Mouse (Mus musculus): ENCODE data around the gene Ms4a5. TPM values are rescaled to one million over a fixed set of nuclear protein-coding genes. Genes with fewer than 3 reads are reported as not detected.
"Not testable (repeated sequence)": the region's sequence is repeated elsewhere in the genome, so short reads cannot be mapped to it uniquely, and the experiment has no call there.

The Ms4a5 gene
- polyA plus RNA-seq (2012; rRNA removed) = not detected in 2 replicates

GRCm38 (mm10) chr19:11283773-11284172, at the start of gene Ms4a5:
Ms4a5 (minus strand) TSS chr19:11283873.
- TF ChIP-seq CTCF (IDR thresholded peaks at IDR 0.05; ENCODE audit: extremely low read depth, insufficient read depth, insufficient read length, insufficient replicate concordance) = no peak
- TF ChIP-seq POLR2A (IDR thresholded peaks at IDR 0.05; ENCODE audit: low read depth, low read length) = no peak
- WGBS = 90% methylated on average over 2 of the region's 2 CpGs

DNA sequence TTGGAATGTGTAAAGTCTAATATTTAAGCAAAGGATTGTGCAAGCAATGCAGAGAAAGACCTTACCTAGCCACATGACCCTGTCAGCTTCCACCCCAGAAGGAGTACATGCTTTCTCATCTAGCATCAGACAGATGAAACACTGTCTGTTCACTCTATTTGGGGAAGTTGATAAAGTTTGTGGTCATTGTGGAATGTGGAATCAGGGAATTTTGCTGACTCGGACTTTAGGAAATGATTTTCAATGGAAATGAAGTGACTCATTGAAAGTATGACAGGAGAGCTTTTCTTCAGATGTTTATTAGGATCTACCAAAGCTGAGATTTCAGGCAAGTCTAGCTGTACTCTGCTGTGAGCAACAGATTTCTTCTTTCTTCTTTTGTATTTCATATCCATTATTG, 37.5 kb upstream of the Ms4a5 start:
- TF ChIP-seq POLR2A (IDR thresholded peaks at IDR 0.05; ENCODE audit: low read depth, low read length) = no peak
- no peak for TF ChIP-seq CTCF (IDR thresholded peaks at IDR 0.05; ENCODE audit: extremely low read depth, insufficient read depth, insufficient read length, insufficient replicate concordance)
- Histone ChIP-seq H3K27me3 (ENCODE audit: control insufficient read depth, insufficient read depth, low read length) (no peaks in the 10 kb centered on the region), H3K27ac (ENCODE audit: insufficient read depth, low read length) (no peak overlapping the region), H3K4me1 (ENCODE audit: control insufficient read depth, insufficient read depth, insufficient read length) (peaks cover 4% of the 10 kb centered on the region; the same call in 1 of the 2 replicates), H3K36me3 (ENCODE audit: control insufficient read depth, insufficient read depth, low read length) (no peaks in the 10 kb centered on the region), H3K4me3 (ENCODE audit: extremely low read depth, insufficient read depth, insufficient read length) (no peak overlapping the region)
- WGBS = 50% methylated on average over 1 of the region's 1 CpGs
- DNase-seq (ENCODE audit: low read depth in 1 of 2, low spot score in 2 of 2) = no peak

More at GRCm38 (mm10) chr19:11283773-11284172, at the start of gene Ms4a5:
- Histone ChIP-seq H3K36me3 (ENCODE audit: control insufficient read depth, insufficient read depth, low read length) (no peaks in the 10 kb centered on the region), H3K4me1 (ENCODE audit: control insufficient read depth, insufficient read depth, insufficient read length) (no peaks in the 10 kb centered on the region), H3K4me3 (ENCODE audit: extremely low read depth, insufficient read depth, insufficient read length) (no peak within 1 kb of the TSS), H3K27ac (ENCODE audit: insufficient read depth, low read length) (no peak within 1 kb of the TSS), H3K27me3 (ENCODE audit: control insufficient read depth, insufficient read depth, low read length) (no peaks in the 10 kb centered on the region)
- no peak for DNase-seq (ENCODE audit: low read depth in 1 of 2, low spot score in 2 of 2)

DNA sequence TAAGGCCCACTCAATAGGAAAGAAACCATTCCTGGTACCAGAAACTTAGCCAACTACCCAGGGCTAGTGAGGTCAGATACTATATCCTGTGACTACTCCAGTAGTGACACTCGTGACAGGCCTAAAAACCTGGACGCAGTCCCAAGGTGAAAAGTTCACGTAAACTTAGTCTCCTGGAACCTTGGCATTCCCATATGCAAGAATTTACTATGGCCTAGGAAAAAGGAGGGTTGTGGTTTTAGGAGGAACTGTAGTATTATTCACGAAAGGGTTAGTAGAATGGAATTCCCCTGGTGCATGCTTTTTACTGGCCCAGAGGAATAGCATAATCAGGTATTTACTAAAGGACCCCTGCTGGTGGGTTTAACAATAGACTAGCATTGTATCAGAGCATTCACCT, 33.1 kb upstream of the Ms4a5 start:
- TF ChIP-seq CTCF (IDR thresholded peaks at IDR 0.05; ENCODE audit: extremely low read depth, insufficient read depth, insufficient read length, insufficient replicate concordance) (no peak), POLR2A (IDR thresholded peaks at IDR 0.05; ENCODE audit: low read depth, low read length) (no peak)
- H3K4me3 ChIP-seq (ENCODE audit: extremely low read depth, insufficient read depth, insufficient read length) = no peak overlapping the region
- WGBS = 85% methylated on average over 4 of the region's 4 CpGs
- H3K27me3 ChIP-seq (ENCODE audit: control insufficient read depth, insufficient read depth, low read length) = no peaks in the 10 kb centered on the region
- H3K4me1 ChIP-seq (ENCODE audit: control insufficient read depth, insufficient read depth, insufficient read length) = peaks cover 2% of the 10 kb centered on the region
- no peak overlapping the region for H3K27ac ChIP-seq (ENCODE audit: insufficient read depth, low read length)
- no peak for DNase-seq (ENCODE audit: low read depth in 1 of 2, low spot score in 2 of 2)
- H3K36me3 ChIP-seq (ENCODE audit: control insufficient read depth, insufficient read depth, low read length) = no peaks in the 10 kb centered on the region

- Histone ChIP-seq H3K4me1 (ENCODE audit: control insufficient read depth, insufficient read depth, insufficient read length) (peaks cover 2% of the 10 kb centered on the region), H3K27me3 (ENCODE audit: control insufficient read depth, insufficient read depth, low read length) (no peaks in the 10 kb centered on the region), H3K4me3 (ENCODE audit: extremely low read depth, insufficient read depth, insufficient read length) (no peak within 1 kb of the TSS), H3K36me3 (ENCODE audit: control insufficient read depth, insufficient read depth, low read length) (no peaks in the 10 kb centered on the region), H3K27ac (ENCODE audit: insufficient read depth, low read length) (no peak within 1 kb of the TSS)
- WGBS = 91% methylated on average over 1 of the region's 1 CpGs
- DNase-seq (ENCODE audit: low read depth in 1 of 2, low spot score in 2 of 2) = no peak
- no peak for TF ChIP-seq CTCF (IDR thresholded peaks at IDR 0.05; ENCODE audit: extremely low read depth, insufficient read depth, insufficient read length, insufficient replicate concordance)
Measured at GRCm38 (mm10) chr19:11314354-11314753, 30.7 kb upstream of the Ms4a5 start, which contains the start of gene Ms4a14. Ms4a14 (minus strand) TSS chr19:11314454.

- H3K27me3 ChIP-seq (ENCODE audit: control insufficient read depth, insufficient read depth, low read length) = no peaks in the 10 kb centered on the region
- TF ChIP-seq CTCF (IDR thresholded peaks at IDR 0.05; ENCODE audit: extremely low read depth, insufficient read depth, insufficient read length, insufficient replicate concordance) = no peak
- no peak for TF ChIP-seq POLR2A (IDR thresholded peaks at IDR 0.05; ENCODE audit: low read depth, low read length)
- H3K27ac ChIP-seq (ENCODE audit: insufficient read depth, low read length) = no peak overlapping the region
- no peak for DNase-seq (ENCODE audit: low read depth in 1 of 2, low spot score in 2 of 2)
- H3K4me1 ChIP-seq (ENCODE audit: control insufficient read depth, insufficient read depth, insufficient read length) = no peaks in the 10 kb centered on the region
- H3K36me3 ChIP-seq (ENCODE audit: control insufficient read depth, insufficient read depth, low read length) = no peaks in the 10 kb centered on the region
- no peak overlapping the region for H3K4me3 ChIP-seq (ENCODE audit: extremely low read depth, insufficient read depth, insufficient read length)
Measured at GRCm38 (mm10) chr19:11308888-11309287, 25.2 kb upstream of the Ms4a5 start.

- H3K36me3 ChIP-seq (ENCODE audit: control insufficient read depth, insufficient read depth, low read length); H3K27ac ChIP-seq (ENCODE audit: insufficient read depth, low read length); DNase-seq (ENCODE audit: low read depth in 1 of 2, low spot score in 2 of 2); H3K4me1 ChIP-seq (ENCODE audit: control insufficient read depth, insufficient read depth, insufficient read length); H3K4me3 ChIP-seq (ENCODE audit: extremely low read depth, insufficient read depth, insufficient read length); H3K27me3 ChIP-seq (ENCODE audit: control insufficient read depth, insufficient read depth, low read length): not testable (repeated sequence)
- 82% methylated on average over 4 of the region's 4 CpGs for WGBS
Measured at GRCm38 (mm10) chr19:11299529-11299928, 15.9 kb upstream of the Ms4a5 start.

- Histone ChIP-seq H3K36me3 (ENCODE audit: control insufficient read depth, insufficient read depth, low read length) (no peaks in the 10 kb centered on the region), H3K4me1 (ENCODE audit: control insufficient read depth, insufficient read depth, insufficient read length) (no peaks in the 10 kb centered on the region), H3K4me3 (ENCODE audit: extremely low read depth, insufficient read depth, insufficient read length) (no peak overlapping the region), H3K27ac (ENCODE audit: insufficient read depth, low read length) (no peak overlapping the region), H3K27me3 (ENCODE audit: control insufficient read depth, insufficient read depth, low read length) (no peaks in the 10 kb centered on the region)
- 91% methylated on average over 2 of the region's 2 CpGs for WGBS
- DNase-seq (ENCODE audit: low read depth in 1 of 2, low spot score in 2 of 2) = no peak
- TF ChIP-seq CTCF (IDR thresholded peaks at IDR 0.05; ENCODE audit: extremely low read depth, insufficient read depth, insufficient read length, insufficient replicate concordance) (no peak), POLR2A (IDR thresholded peaks at IDR 0.05; ENCODE audit: low read depth, low read length) (no peak)
Measured at GRCm38 (mm10) chr19:11298939-11299338, 15.3 kb upstream of the Ms4a5 start.

GRCm38 (mm10) chr19:11293616-11294015, 9.9 kb upstream of the Ms4a5 start:
- not testable (repeated sequence) for H3K27ac ChIP-seq (ENCODE audit: insufficient read depth, low read length); H3K4me3 ChIP-seq (ENCODE audit: extremely low read depth, insufficient read depth, insufficient read length); DNase-seq (ENCODE audit: low read depth in 1 of 2, low spot score in 2 of 2); H3K27me3 ChIP-seq (ENCODE audit: control insufficient read depth, insufficient read depth, low read length); H3K36me3 ChIP-seq (ENCODE audit: control insufficient read depth, insufficient read depth, low read length); H3K4me1 ChIP-seq (ENCODE audit: control insufficient read depth, insufficient read depth, insufficient read length)
- WGBS = 43% methylated on average over 3 of the region's 3 CpGs
